Mouse (Mus musculus): Measurements from ENCODE around the gene Traf7.

- no peak for TF ChIP-seq CTCF (IDR thresholded peaks at IDR 0.05 in 2 of 3, conservative IDR thresholded peaks at IDR 0.05 in 1 of 3; ENCODE audit: control insufficient read depth in 1 of 3, insufficient read depth in 1 of 3, low read depth in 2 of 3, low read length in 3 of 3, poor library complexity in 1 of 3, severe bottlenecking in 1 of 3)
- no peak for TF ChIP-seq MAFK (IDR thresholded peaks at IDR 0.05; ENCODE audit: borderline replicate concordance, low read depth, low read length)
- TF ChIP-seq JUND (IDR thresholded peaks at IDR 0.05; ENCODE audit: low read depth, low read length) = no peak
- TF ChIP-seq POLR2A (IDR thresholded peaks at IDR 0.05; ENCODE audit: control insufficient read depth in 1 of 2, insufficient read depth in 1 of 2, low read depth in 1 of 2, low read length in 2 of 2, poor library complexity in 1 of 2) = no peak
- TF ChIP-seq ZNF384 (IDR thresholded peaks at IDR 0.05; ENCODE audit: low read depth, low read length) = no peak
- TF ChIP-seq USF1 (IDR thresholded peaks at IDR 0.05; ENCODE audit: low read depth, low read length) = no peak
- TF ChIP-seq ZKSCAN1 (IDR thresholded peaks at IDR 0.05; ENCODE audit: low read depth, low read length) = no peak
- TF ChIP-seq KAT2A (conservative IDR thresholded peaks at IDR 0.05; ENCODE audit: low read depth, low read length) = no peak
- no peak for TF ChIP-seq HCFC1 (IDR thresholded peaks at IDR 0.05; ENCODE audit: low read depth, low read length)
- TF ChIP-seq ELF1 (IDR thresholded peaks at IDR 0.05; ENCODE audit: low read depth, low read length) = no peak
- TF ChIP-seq MXI1 (IDR thresholded peaks at IDR 0.05; ENCODE audit: low read depth, low read length) = no peak
- TF ChIP-seq POLR2AphosphoS2 (IDR thresholded peaks at IDR 0.05; ENCODE audit: low read length) = no peak
- no peak for TF ChIP-seq RAD21 (IDR thresholded peaks at IDR 0.05; ENCODE audit: low read depth, low read length)
Measured at GRCm38 (mm10) chr17:24565092-24565491, 37.4 kb upstream of the Traf7 start.
